Mouse (Mus musculus): Measurements from ENCODE around the gene Sbno2.

Gene Sbno2

DNA sequence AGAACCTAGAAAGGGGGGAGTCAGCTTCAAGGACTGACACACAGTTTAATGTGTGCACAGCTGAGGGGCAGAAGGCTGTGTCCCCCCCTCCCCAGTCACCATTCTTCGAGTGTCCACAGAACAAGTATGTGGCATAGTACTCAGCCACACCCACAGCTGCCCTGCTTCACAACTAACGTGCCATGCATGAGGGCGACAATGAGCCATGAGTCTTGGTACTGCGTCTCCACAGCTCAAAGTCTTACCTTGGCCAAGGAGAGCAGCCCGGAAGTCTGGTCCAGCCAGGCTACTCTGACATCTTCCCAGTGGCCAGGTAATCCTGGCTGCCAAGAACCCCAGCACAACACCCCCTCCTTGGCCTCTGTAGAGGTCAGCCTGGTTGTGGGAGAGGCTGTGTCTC is 12.7 kb downstream of the Sbno2 start:
- DNase-seq (ENCODE audit: low spot score), result no peak

GRCm38 (mm10) chr10:80091527-80091926 is 13.8 kb downstream of the Sbno2 start:
- DNase-seq (ENCODE audit: low spot score), result no peak

GRCm38 (mm10) chr10:80089146-80089545 is 16.2 kb downstream of the Sbno2 start:
- DNase-seq (ENCODE audit: low spot score), result no peak

GRCm38 (mm10) chr10:80087483-80087882 is 17.9 kb downstream of the Sbno2 start:
- DNase-seq (ENCODE audit: low spot score), result no peak

- DNase-seq (ENCODE audit: low spot score), result no peak
These were observed 18.5 kb downstream of the Sbno2 start for GRCm38 (mm10) chr10:80086847-80087246.

GRCm38 (mm10) chr10:80084817-80085487 is 20.4 kb downstream of the Sbno2 start:
- peak; percentile 64 for DNase-seq (ENCODE audit: low spot score)

DNA sequence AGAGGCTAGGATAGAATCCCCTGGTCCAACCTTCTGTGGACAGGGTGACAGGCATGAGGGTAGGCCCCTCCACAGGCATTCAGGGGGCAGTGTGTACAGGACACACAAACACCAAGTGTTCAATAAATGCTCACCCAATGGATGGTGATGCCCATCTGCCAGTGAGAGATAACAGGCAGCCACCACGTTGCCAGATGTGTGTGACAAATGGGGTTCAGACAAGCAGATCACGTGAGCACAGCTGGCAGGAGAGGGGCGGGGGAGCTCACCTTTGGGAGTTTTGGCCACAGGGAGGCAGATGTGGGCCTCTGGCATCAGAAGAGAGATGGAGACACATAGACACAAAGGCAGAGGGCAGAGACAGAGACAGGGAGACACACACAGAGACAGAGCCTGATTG is 24.3 kb downstream of the Sbno2 start:
- DNase-seq (ENCODE audit: low spot score), result no peak

GRCm38 (mm10) chr10:80080396-80081070 is 24.8 kb downstream of the Sbno2 start:
- DNase-seq (ENCODE audit: low spot score), result no peak

DNA sequence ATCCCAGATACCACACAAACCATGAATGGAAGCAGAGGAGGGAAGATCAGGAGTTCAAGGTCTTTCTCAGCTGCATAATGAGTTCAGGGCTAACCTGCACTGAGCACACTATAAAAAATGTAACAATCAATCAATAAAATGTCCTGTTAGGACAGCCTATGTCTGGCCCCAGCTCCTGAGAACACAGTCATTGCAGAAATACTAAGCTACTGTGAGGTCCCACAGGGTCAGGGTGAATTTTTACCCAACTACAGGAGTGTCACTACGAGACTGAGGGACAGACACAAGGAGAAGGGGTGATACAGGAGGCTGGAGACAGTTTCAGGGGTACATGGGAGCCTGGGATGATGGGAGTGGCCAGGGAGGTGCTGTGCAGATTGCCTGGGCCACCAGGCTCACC is 27.0 kb downstream of the Sbno2 start:
- no peak for DNase-seq (ENCODE audit: low spot score)

DNA sequence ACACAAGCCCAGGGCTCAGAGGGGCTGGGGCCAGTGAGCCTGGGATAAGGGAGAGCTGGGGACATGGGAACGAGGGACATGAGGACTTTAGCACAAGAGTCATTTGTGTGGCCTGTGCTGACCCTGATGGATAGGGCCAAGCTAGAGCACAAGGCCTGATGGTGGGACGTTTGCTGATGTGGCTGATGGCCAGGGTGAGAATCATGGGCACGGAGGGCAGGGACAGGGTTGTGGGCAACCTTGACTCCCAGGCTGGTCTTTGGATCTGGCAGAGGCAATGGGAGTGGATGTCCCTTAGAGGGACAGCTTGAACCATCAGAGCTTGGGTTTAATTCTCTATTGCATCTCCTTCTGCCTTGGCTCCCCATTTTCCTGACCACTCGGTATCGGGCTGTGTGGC is 28.1 kb downstream of the Sbno2 start:
- DNase-seq (ENCODE audit: low spot score), result no peak

- no peak for DNase-seq (ENCODE audit: low spot score)
These were observed 29.0 kb downstream of the Sbno2 start for GRCm38 (mm10) chr10:80076386-80076785.

GRCm38 (mm10) chr10:80075924-80076323 is 29.4 kb downstream of the Sbno2 start:
- no peak for DNase-seq (ENCODE audit: low spot score)

DNA sequence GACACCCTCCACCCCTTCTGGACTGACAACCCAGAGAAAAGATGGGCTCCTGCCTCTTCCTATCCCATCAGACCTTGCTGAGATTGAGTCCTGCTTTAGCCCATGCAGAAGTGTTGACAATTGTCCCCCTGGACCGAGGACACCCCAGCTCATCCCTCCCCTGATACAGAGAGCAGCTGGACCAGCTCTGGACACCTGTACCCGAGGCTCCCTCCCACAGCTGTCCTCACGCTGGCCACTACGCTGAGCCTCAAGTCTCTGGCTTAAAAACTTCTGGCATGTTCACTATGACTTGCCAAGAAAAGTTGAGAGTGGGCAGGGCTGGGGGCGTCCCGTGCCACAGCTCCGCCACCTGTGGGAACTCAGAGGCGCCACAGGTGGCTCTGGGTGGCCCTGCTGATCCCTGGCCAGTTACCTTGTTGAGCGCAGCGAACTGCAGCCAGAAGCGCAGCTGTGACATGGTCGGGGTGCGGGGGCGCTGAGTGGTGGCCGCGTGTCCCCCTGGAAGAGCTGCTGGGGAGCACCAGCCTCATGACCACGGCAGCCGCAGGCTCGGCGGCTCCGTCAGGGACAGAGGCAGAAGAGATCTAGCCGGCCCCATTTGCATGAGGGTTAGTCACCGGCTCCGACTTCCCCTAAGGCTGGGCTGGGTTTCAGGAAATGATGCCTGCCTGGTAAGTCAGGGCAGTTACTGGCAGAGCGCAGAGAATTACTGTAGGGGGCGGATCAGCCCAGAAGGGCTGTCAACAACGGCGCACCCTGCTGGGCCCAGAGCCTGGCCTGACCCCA is 30.4 kb downstream of the Sbno2 start:
- DNase-seq (ENCODE audit: low spot score), result peak; percentile 88

DNA sequence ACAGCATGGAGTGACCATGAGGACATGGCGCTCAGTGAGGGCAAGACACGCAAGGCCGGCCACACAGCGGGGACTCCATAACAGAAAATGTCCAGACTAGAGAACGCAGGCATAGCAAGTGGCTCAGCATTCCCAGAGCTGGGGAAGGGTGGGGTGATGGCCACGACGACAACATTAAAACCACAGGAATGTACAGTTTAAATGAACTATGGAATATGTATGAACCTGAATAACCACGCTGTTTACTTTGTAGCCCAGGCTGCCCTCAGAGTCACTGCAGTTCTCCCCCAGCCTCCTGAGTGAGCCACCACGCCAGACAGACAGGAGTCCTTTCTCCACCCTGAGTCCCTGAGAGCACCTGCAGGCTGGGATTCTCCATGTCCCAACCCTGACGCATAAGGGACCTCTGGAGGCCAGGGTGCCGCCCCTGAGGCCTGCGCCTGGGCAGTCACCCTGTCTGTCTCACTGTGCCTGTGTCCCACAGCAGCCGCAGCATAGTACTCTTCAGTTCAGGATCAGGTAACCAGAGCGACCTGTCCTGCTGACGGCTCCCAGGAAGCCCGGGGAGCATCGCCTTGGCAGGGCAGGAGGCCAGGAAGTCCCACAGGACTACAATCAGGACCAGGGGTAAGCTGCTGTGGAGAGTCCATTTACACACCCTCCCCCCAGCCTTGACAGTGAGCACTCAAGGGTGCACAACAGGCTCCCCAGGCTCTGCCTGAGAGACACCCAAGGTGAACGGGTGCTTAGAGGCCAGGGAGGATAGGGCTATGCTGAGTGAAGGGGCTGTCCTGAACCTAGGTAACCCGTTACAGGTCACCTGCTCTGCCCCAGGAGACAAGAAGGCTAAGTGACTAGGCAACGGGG is 32.5 kb downstream of the Sbno2 start:
- DNase-seq (ENCODE audit: low spot score), result no peak

- DNase-seq (ENCODE audit: low spot score), result no peak
These were observed 33.9 kb downstream of the Sbno2 start for GRCm38 (mm10) chr10:80071516-80071900.

DNA sequence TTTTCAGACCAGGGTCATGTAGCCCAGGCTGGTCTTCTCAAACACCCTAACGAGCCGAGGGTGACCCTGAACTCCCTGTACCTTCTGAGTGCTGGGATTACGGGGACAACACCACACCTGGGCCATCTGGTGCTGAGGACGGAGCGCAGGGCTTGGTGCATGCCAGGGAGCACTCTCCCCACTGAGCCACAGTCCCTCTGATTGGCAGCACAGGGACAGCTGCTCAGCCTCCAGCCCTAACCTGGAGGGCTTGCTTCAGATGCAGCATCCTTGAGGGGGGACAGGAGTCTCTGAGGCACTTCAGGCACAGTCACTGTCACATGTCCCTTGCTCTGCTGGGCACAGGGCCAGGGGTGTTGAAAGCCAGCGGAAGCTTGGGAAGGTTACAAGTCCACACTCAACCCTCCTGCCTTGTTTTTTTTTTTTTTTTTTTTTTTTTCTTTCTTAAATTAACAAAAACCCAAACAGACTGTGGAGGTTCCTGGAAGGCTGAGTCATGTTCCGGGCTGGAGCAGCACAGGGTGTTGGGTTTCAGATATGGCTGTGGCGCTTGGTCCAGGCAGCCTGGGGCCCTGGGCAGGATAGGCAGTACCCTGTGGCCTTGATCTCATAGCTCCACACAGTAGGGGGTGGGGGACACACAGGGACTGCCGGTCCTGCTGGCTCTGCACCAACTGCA is 34.4 kb downstream of the Sbno2 start:
- peak; percentile 89 for DNase-seq (ENCODE audit: low spot score)

GRCm38 (mm10) chr10:80069948-80070450 is 35.4 kb downstream of the Sbno2 start:
- DNase-seq (ENCODE audit: low spot score), result no peak

GRCm38 (mm10) chr10:80069251-80069650 is 36.1 kb downstream of the Sbno2 start:
- DNase-seq (ENCODE audit: low spot score), result no peak

GRCm38 (mm10) chr10:80063877-80064650 is 41.3 kb downstream of the Sbno2 start:
- no peak for DNase-seq (ENCODE audit: low spot score)

GRCm38 (mm10) chr10:80063104-80063503 is 42.3 kb downstream of the Sbno2 start:
- DNase-seq (ENCODE audit: low spot score), result no peak
